Mouse (Mus musculus): ENCODE measurements around the gene Fxyd5. TPM values are rescaled to one million over a fixed set of nuclear protein-coding genes. Genes with fewer than 3 reads are reported as not detected.

Gene Fxyd5
- total and polyA plus RNA-seq, 3 experiments: 30.5 to 55.2 (median 31.1) TPM

DNA sequence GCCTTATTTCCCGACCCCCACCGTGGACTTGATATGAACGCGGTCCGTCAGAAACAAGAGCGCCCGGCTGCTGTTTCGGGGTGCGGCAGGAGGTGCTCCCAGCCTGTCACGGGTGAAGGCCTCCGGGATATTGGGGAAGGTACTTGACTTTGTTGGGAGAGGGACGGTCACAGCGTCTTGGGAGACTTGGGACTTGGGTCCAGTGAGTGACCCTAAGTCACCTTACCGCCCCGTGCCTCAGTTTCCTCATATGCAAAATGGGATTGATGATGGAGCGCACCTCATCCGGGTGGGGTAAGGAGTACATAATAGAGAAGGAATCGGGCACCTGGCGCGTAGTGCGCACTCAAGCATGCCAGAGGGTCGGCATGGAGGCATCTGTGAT, 10.0 kb upstream of the Fxyd5 start:
- Histone ChIP-seq H3K27me3 (ENCODE audit: control insufficient read depth, insufficient read depth, low read length) (no peaks in the 10 kb centered on the region; the same call in 1 of the 2 replicates), H3K4me1 (ENCODE audit: control insufficient read depth, insufficient read depth, low read length) (peaks cover 5% of the 10 kb centered on the region), H3K4me3 (peak overlapping the region; percentile 31; the same call in 1 of the 2 replicates), H3K36me3 (ENCODE audit: control insufficient read depth, insufficient read depth, low read length) (no peaks in the 10 kb centered on the region), H3K27ac (no peak overlapping the region), H3K79me2 (replicated peaks; ENCODE audit: control insufficient read depth, insufficient read depth, low read length) (no peaks in the 10 kb centered on the region), H3K9ac (ENCODE audit: low read depth, low read length) (no peak overlapping the region)
- WGBS: 29% methylated on average over 22 of the region's 22 CpGs
- intact Hi-C loops (cut with DNase I): loop anchor here (5.0 kb wide), 1 partner anchor 80 kb away; the partner anchor contains the start of genes Fam187b and Lsr
- TF ChIP-seq CTCF (IDR thresholded peaks at IDR 0.05): no peak
- no peak for TF ChIP-seq POLR2A (IDR thresholded peaks at IDR 0.05; ENCODE audit: insufficient read depth, low read depth, low read length)
- no peak for TF ChIP-seq EP300 (IDR thresholded peaks at IDR 0.05; ENCODE audit: insufficient read depth, low read depth, low read length)
- DNase-seq: no peak

DNA sequence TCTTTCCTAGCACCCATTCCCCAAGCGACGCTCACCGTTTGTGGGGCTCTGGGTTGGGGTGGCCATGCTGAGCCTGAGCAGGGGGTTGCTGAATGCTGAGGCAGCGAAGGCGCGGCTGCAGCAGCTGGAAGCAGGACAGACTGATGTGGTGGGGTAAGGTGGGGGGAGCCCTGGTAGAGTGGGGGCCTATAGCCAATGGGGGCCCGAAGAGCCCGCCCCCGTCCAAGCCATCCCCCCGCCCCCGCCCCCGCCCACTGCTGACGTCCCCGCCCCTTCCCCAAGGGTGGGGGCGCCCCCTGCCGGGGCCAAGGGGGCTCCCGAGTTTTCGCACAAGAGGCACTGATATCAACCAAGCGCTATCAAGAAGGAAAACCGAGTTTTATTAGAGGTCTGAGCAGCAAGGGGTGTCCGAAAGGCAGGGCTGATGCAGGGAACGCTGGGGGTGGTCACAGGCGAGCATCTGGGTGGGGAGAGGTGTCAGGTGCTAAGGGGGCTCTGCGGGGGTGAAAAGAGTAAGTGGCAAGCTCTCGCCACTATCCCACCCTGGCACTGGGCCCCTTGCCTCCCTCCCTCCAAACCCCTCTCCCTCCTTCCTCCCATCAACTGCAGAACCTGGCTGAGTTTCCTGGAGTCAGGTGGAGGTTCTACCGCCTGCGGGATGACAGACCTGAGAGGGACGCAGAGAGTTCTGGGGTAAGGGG, 9.2 kb upstream of the Fxyd5 start, which contains the start of gene Fxyd7:
Fxyd7 (minus strand) TSS at position 147 of the 701 bp plus-strand sequence.
- Histone ChIP-seq H3K36me3 (ENCODE audit: control insufficient read depth, insufficient read depth, low read length) (no peaks in the 10 kb centered on the region), H3K79me2 (replicated peaks; ENCODE audit: control insufficient read depth, insufficient read depth, low read length) (no peaks in the 10 kb centered on the region), H3K4me3 (no peak within 1 kb of the TSS), H3K27me3 (ENCODE audit: control insufficient read depth, insufficient read depth, low read length) (no peaks in the 10 kb centered on the region; the same call in 1 of the 2 replicates), H3K4me1 (ENCODE audit: control insufficient read depth, insufficient read depth, low read length) (peaks cover 5% of the 10 kb centered on the region), H3K27ac (no peak within 1 kb of the TSS), H3K9ac (ENCODE audit: low read depth, low read length) (no peak within 1 kb of the TSS)
- intact Hi-C loops (cut with DNase I): loop anchor here (5.0 kb wide), 1 partner anchor 79 kb away; the partner anchor contains the start of genes Fam187b and Lsr
- WGBS: 22% methylated on average over 26 of the region's 28 CpGs
- DNase-seq: no peak
- TF ChIP-seq CTCF (IDR thresholded peaks at IDR 0.05) (peak; percentile 14), EP300 (IDR thresholded peaks at IDR 0.05; ENCODE audit: insufficient read depth, low read depth, low read length) (no peak), POLR2A (IDR thresholded peaks at IDR 0.05; ENCODE audit: insufficient read depth, low read depth, low read length) (no peak)

DNA sequence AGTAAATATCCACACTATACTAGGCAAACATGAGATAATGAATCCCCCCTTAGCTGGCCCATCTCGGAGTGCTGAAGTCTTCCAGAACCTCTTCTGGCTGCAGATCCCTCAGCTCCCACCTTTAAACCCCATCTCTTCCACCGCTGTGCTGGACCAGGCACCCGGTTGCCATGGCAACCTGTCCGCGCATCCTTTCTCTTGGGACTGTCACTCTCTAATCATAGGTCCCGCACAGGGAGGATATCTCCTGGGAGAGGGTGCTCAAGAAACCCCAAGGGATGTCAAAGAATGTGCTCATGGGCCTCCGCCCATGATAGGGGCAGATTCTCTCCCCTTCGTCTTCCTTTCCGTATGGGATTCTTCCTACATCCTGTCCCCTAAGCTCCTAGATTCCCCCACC, 8.6 kb upstream of the Fxyd5 start:
- Histone ChIP-seq H3K79me2 (replicated peaks; ENCODE audit: control insufficient read depth, insufficient read depth, low read length) (no peaks in the 10 kb centered on the region), H3K27ac (no peak overlapping the region), H3K36me3 (ENCODE audit: control insufficient read depth, insufficient read depth, low read length) (no peaks in the 10 kb centered on the region), H3K4me3 (no peak overlapping the region), H3K4me1 (ENCODE audit: control insufficient read depth, insufficient read depth, low read length) (peaks cover 4% of the 10 kb centered on the region), H3K27me3 (ENCODE audit: control insufficient read depth, insufficient read depth, low read length) (no peaks in the 10 kb centered on the region; the same call in 1 of the 2 replicates), H3K9ac (ENCODE audit: low read depth, low read length) (no peak overlapping the region)
- WGBS: 22% methylated on average over 9 of the region's 9 CpGs
- DNase-seq: no peak
- TF ChIP-seq POLR2A (IDR thresholded peaks at IDR 0.05; ENCODE audit: insufficient read depth, low read depth, low read length): no peak
- TF ChIP-seq CTCF (IDR thresholded peaks at IDR 0.05): no peak
- TF ChIP-seq EP300 (IDR thresholded peaks at IDR 0.05; ENCODE audit: insufficient read depth, low read depth, low read length): no peak
- intact Hi-C loops (cut with DNase I): loop anchor here (5.0 kb wide), 1 partner anchor 79 kb away; the partner anchor contains the start of genes Fam187b and Lsr

DNA sequence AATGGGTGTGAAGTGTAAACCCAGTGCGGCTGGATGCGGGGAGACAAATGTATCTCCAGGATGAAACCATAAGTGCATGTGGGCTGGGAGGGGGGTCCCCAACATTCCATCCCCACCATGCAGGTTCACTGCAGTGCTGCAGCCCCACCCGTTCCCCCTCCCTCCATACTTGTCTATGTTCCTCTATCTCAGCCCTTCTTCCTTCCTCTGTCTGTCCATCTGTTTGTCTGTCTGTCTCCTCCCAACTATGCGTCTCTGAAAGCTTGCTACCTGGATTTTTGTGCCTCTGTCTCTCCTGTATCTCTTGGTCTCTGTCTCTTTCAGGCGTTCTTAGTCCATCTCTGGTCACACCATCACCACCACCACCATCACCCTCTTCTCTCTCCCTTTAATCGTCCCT, 8.2 kb upstream of the Fxyd5 start:
- Histone ChIP-seq H3K79me2 (replicated peaks; ENCODE audit: control insufficient read depth, insufficient read depth, low read length) (no peaks in the 10 kb centered on the region), H3K27ac (no peak overlapping the region), H3K9ac (ENCODE audit: low read depth, low read length) (no peak overlapping the region), H3K4me1 (ENCODE audit: control insufficient read depth, insufficient read depth, low read length) (peaks cover 3% of the 10 kb centered on the region), H3K36me3 (ENCODE audit: control insufficient read depth, insufficient read depth, low read length) (no peaks in the 10 kb centered on the region), H3K4me3 (no peak overlapping the region), H3K27me3 (ENCODE audit: control insufficient read depth, insufficient read depth, low read length) (no peaks in the 10 kb centered on the region; the same call in 1 of the 2 replicates)
- no peak for TF ChIP-seq POLR2A (IDR thresholded peaks at IDR 0.05; ENCODE audit: insufficient read depth, low read depth, low read length)
- no peak for TF ChIP-seq CTCF (IDR thresholded peaks at IDR 0.05)
- TF ChIP-seq EP300 (IDR thresholded peaks at IDR 0.05; ENCODE audit: insufficient read depth, low read depth, low read length): no peak
- WGBS: 31% methylated on average over 6 of the region's 6 CpGs
- intact Hi-C loops (cut with DNase I): loop anchor here (5.0 kb wide), 1 partner anchor 78 kb away; the partner anchor contains the start of genes Fam187b and Lsr
- DNase-seq: no peak

DNA sequence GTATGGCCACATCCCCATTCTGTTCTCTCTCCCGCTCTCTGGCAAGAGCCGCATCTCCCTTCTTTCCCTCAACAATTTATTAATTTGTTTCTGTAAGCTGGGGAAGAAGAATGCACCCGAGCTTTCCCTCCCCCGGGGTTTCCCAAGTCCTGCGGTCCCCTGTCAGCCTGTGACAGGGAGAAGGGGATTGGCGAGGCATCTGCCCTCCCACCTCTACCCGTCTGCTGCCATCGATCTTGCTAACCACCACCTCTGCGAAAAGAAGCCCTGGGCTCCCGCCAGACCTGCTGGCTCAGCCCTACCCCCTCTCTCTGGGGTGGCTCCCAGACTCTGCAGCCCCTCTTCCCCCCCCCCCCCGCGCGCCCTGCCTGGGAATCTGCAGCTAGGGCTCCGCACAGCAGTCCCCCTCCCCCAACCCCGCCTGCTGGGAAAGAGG, 7.6 kb upstream of the Fxyd5 start:
- Histone ChIP-seq H3K9ac (ENCODE audit: low read depth, low read length) (no peak overlapping the region), H3K79me2 (replicated peaks; ENCODE audit: control insufficient read depth, insufficient read depth, low read length) (no peaks in the 10 kb centered on the region), H3K27me3 (ENCODE audit: control insufficient read depth, insufficient read depth, low read length) (no peaks in the 10 kb centered on the region; the same call in 1 of the 2 replicates), H3K4me1 (ENCODE audit: control insufficient read depth, insufficient read depth, low read length) (peaks cover 3% of the 10 kb centered on the region), H3K36me3 (ENCODE audit: control insufficient read depth, insufficient read depth, low read length) (no peaks in the 10 kb centered on the region), H3K27ac (no peak overlapping the region), H3K4me3 (no peak overlapping the region)
- intact Hi-C loops (cut with DNase I): loop anchor here (5.0 kb wide), 1 partner anchor 78 kb away; the partner anchor contains the start of genes Fam187b and Lsr
- 26% methylated on average over 11 of the region's 15 CpGs for WGBS
- no peak for DNase-seq
- TF ChIP-seq POLR2A (IDR thresholded peaks at IDR 0.05; ENCODE audit: insufficient read depth, low read depth, low read length) (no peak), EP300 (IDR thresholded peaks at IDR 0.05; ENCODE audit: insufficient read depth, low read depth, low read length) (no peak), CTCF (IDR thresholded peaks at IDR 0.05) (no peak)

Measured in heart, adult 2 months (tissue).